Mouse (Mus musculus) liver, embryonic 14 days (tissue): ENCODE measurements around the gene Fam50b. TPM values are rescaled to one million over a fixed set of nuclear protein-coding genes. Genes with fewer than 3 reads are reported as not detected.

Experiments used
- polyA plus RNA-seq: library from polyadenylated mRNA; depleted of rRNA; stranded (reverse); fragments of >200 nt; gene quantifications from 2 replicates; pipeline ENCODE4 v1.2.3, GENCODE M21; 2012; rRNA removed

Gene Fam50b
- polyA plus RNA-seq, result 0.02 TPM in 2 replicates

DNA sequence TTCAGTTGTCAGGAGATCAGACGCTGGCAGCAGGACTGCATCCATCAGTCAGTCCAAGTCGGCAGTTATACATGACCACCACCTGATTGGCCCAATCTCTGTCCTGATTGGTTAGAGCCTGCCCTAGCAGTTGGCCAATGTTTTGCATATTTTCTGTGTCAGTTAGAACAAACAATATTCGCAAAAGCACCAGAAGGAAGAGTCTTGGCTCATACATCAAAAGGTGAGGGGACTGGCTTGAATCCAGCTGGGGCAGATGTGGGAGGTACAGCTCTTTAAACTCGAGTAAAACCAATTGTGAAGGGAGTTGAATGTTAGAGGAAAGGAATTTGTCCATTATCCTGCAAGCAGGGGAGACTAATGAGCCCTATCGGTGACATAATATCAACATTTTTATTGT is at the start of gene Fam50b:
Fam50b (plus strand) TSS at position 165 of the 400 bp plus-strand sequence.

Other genes with a start within 250 kb of the Fam50b start
- gene Pxdc1, start 81.4 kb upstream of the Fam50b start, polyA plus RNA-seq, result 8.6 and 9.8 TPM in 2 replicates
- 56.2 and 57.3 TPM in 2 replicates for gene Prpf4b, start 140.5 kb downstream of the Fam50b start, polyA plus RNA-seq
- 0.07 and 0.18 TPM in 2 replicates for gene Fam217a, start 189.5 kb downstream of the Fam50b start, polyA plus RNA-seq
- not detected in 2 replicates for gene 4933417A18Rik, start 189.6 kb downstream of the Fam50b start, polyA plus RNA-seq
- gene Eci3, start 229.0 kb downstream of the Fam50b start, polyA plus RNA-seq, result 0.02 and 0.03 TPM in 2 replicates